Mouse (Mus musculus) thymus, adult 2 months (tissue): ENCODE data around the gene Tram1l1. TPM values are rescaled to one million over a fixed set of nuclear protein-coding genes. Genes with fewer than 3 reads are reported as not detected.

Experiments used
- DNase-seq: peaks from one replicate; pipeline ENCODE4 v3.0.0; 2021
- H3K27ac ChIP-seq: fragments of 200-500 bp; 2 replicates; pipeline ENCODE4 v1.5.1; 2012; ENCODE audit warnings: low read length, control low read depth; ENCODE audit not compliant: control insufficient read depth, insufficient read depth
- H3K27me3 ChIP-seq: fragments of 200-500 bp; 2 replicates; pipeline ENCODE4 v1.6.1; 2012; ENCODE audit warnings: mild to moderate bottlenecking, low read length, moderate library complexity, mixed read lengths; ENCODE audit not compliant: control insufficient read depth, insufficient read depth
- H3K36me3 ChIP-seq: fragments of 200-500 bp; 2 replicates; pipeline ENCODE4 v1.6.1; 2012; ENCODE audit warnings: mild to moderate bottlenecking, low read length, moderate library complexity; ENCODE audit not compliant: control insufficient read depth, insufficient read depth
- H3K4me1 ChIP-seq: fragments of 200-500 bp; replicated peaks from 2 replicates; pipeline ENCODE4 v1.6.1; 2012; ENCODE audit warnings: low read length; ENCODE audit not compliant: control insufficient read depth, insufficient read depth
- H3K4me3 ChIP-seq: fragments of 200-500 bp; 2 replicates; pipeline ENCODE4 v1.5.1; 2012; ENCODE audit warnings: mild to moderate bottlenecking, low read length, control low read depth, moderate library complexity; ENCODE audit not compliant: control insufficient read depth, insufficient read depth
- CTCF ChIP-seq: fragments of 200-500 bp; IDR thresholded peaks from 2 replicates; pipeline ENCODE4 v1.5.1; 2012; ENCODE audit warnings: mild to moderate bottlenecking, control low read depth, low read length, moderate library complexity, borderline replicate concordance; ENCODE audit not compliant: control insufficient read depth, poor library complexity, insufficient read depth; ENCODE audit errors: extremely low read depth
- POLR2A ChIP-seq: fragments of 200-500 bp; IDR thresholded peaks from 2 replicates; pipeline ENCODE4 v1.6.1; 2012; ENCODE audit warnings: mild to moderate bottlenecking, low read length, control low read depth, moderate library complexity; ENCODE audit not compliant: control insufficient read depth, poor library complexity, insufficient read depth; ENCODE audit errors: extremely low read depth
- WGBS: fragments of 180-500 bp; shearing (Covaris S2); methylation state at CpG from one replicate; pipeline ENCODE4 v1.1.7; 2018; 5-methylcytosine and 5-hydroxymethylcytosine counted together
- polyA plus RNA-seq: library from polyadenylated mRNA; depleted of rRNA; stranded (reverse); fragments of >200 nt; gene quantifications from 2 replicates; pipeline ENCODE4 v1.2.3, GENCODE M21; 2012; rRNA removed

Tram1l1 gene
- polyA plus RNA-seq, 1 experiment = 0.03 TPM

GRCm38 (mm10) chr3:124320398-124320797, 257 bp upstream of the Tram1l1 start:
- 21% methylated on average over 2 of the region's 2 CpGs for WGBS
- TF ChIP-seq CTCF = no peak
- no peak for TF ChIP-seq POLR2A
- no peak for DNase-seq
- H3K27ac ChIP-seq = no peak overlapping the region
- 0 out of 2 replicates have a peak, but pooled peaks cover 4% of the 10 kb centered on the region for H3K4me1 ChIP-seq
- no peak overlapping the region for H3K4me3 ChIP-seq
- H3K36me3 ChIP-seq = no peaks in the 10 kb centered on the region
- H3K27me3 ChIP-seq = no peaks in the 10 kb centered on the region

GRCm38 (mm10) chr3:124346445-124346844, 25.8 kb downstream of the Tram1l1 start:
- Histone ChIP-seq H3K4me1 (no peaks in the 10 kb centered on the region), H3K4me3 (no peak overlapping the region), H3K27ac (no peak overlapping the region), H3K36me3 (no peaks in the 10 kb centered on the region), H3K27me3 (no peaks in the 10 kb centered on the region)
- TF ChIP-seq POLR2A (no peak), CTCF (no peak)
- no peak for DNase-seq

GRCm38 (mm10) chr3:124357533-124357932, 36.9 kb downstream of the Tram1l1 start:
- no peaks in the 10 kb centered on the region for H3K27me3 ChIP-seq
- H3K4me3 ChIP-seq = no peak overlapping the region
- H3K4me1 ChIP-seq = no peaks in the 10 kb centered on the region
- 84% methylated on average over 3 of the region's 3 CpGs for whole genome bisulfite sequencing
- H3K27ac ChIP-seq = no peak overlapping the region
- H3K36me3 ChIP-seq = no peaks in the 10 kb centered on the region
- no peak for DNase-seq
- TF ChIP-seq POLR2A = no peak

GRCm38 (mm10) chr3:124372031-124372430, 51.4 kb downstream of the Tram1l1 start:
- DNase-seq = no peak
- no peaks in the 10 kb centered on the region for H3K27me3 ChIP-seq
- H3K4me3 ChIP-seq = no peak overlapping the region
- TF ChIP-seq POLR2A (no peak), CTCF (no peak)
- H3K27ac ChIP-seq = no peak overlapping the region
- H3K36me3 ChIP-seq = no peaks in the 10 kb centered on the region
- no peaks in the 10 kb centered on the region for H3K4me1 ChIP-seq
- WGBS = 80% methylated on average over 2 of the region's 2 CpGs

Other genes starting within 250 kb of the Tram1l1 start
- gene 1700006A11Rik, start 105.2 kb downstream of the Tram1l1 start, polyA plus RNA-seq = not detected in 2 replicates